Mouse (Mus musculus) thymus, adult 2 months (tissue): ENCODE data around the gene Wwc2.

Experiments
- CTCF ChIP-seq: fragments of 200-500 bp; IDR thresholded peaks from 2 replicates; pipeline ENCODE4 v1.5.1; 2012; ENCODE audit warnings: mild to moderate bottlenecking, control low read depth, low read length, moderate library complexity, borderline replicate concordance; ENCODE audit not compliant: control insufficient read depth, poor library complexity, insufficient read depth; ENCODE audit errors: extremely low read depth
- POLR2A ChIP-seq: fragments of 200-500 bp; IDR thresholded peaks from 2 replicates; pipeline ENCODE4 v1.6.1; 2012; ENCODE audit warnings: mild to moderate bottlenecking, low read length, control low read depth, moderate library complexity; ENCODE audit not compliant: control insufficient read depth, poor library complexity, insufficient read depth; ENCODE audit errors: extremely low read depth

DNA sequence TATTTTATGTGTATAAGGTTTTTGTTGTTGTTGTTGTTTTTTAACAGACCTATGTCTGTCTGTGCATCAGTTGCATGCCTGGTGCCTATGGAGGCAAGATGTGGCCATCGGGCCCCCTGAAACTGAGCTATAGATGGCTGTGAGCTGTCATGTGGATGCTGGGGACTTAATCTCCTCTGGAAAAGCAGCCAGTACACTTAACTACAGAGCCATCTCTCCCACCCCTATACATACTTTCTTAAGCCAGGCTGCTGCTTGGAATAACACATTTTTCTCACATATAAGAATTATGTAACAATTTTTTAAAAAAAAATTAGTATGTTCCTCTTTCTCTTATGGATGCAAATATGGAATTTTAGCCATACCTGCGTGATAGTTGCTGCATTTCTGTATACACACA, 207.2 kb downstream of the Wwc2 start:
- no peak for TF ChIP-seq CTCF
- no peak for TF ChIP-seq POLR2A
